Mouse (Mus musculus): ENCODE measurements at regions not wholly inside any gene's neighbourhood (a gene's known extent, or its start where the extent isn't known, plus 50 kb on each side); places are given as distances from the start of the nearest gene placed in this dataset.

DNA sequence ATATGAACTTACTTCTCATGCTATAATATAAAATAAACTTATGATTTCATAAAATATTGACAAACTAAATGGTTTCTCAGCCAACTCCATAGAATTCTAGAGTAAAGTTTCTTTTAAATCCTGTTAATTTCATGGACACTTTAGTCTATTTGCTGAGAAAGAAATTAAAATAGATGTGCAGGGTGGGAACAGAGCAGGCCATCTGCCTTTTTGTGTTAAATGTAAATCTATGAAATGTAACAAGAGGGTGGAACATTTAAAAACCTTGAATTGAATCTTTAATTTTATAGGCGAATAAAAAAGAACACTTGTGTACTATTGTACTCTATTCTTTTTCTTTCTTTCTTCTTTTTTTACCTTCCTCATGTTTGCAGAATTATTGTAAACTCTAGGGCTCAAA is 1050.7 kb downstream of the Tbl1xr1 start:
- DNase-seq = no peak

DNA sequence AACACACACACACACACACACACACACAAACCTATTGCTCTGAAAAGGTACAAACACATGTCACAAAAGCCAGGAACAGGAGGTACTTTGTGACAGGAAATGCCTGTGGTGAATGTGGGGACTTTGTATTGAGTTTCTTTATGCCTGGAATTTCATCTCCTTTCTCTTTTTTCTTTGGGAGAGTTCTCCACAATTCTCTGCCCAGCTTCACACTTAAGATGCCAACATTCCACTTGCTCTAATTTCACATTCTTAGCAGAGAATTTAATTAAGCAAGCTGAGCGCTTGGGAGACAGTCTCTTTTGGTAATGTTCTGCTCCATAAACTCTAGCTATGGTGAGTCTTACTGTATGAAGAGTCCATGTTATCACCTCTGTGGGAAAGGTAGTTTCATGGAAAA is 1059.1 kb downstream of the Tbl1xr1 start:
- DNase-seq = no peak

DNA sequence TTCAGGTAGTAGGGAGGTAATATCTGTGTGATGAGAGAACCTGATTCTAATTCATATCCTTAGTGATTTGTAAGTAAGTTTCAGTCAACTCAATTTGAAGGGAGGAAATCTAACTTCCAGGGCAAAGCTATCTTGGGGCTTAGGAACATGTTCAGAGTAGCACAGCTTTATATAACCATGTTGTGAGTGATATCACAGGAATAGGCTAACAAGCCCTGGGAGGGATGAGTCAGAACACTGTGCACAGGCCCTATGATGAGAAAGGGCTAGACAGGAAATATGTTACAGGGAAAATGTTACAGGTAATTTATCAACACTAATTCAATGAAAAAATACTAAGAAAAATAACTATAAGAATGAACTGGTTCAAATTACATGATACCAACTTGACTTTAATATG is 1062.5 kb downstream of the Tbl1xr1 start:
- DNase-seq = no peak

DNA sequence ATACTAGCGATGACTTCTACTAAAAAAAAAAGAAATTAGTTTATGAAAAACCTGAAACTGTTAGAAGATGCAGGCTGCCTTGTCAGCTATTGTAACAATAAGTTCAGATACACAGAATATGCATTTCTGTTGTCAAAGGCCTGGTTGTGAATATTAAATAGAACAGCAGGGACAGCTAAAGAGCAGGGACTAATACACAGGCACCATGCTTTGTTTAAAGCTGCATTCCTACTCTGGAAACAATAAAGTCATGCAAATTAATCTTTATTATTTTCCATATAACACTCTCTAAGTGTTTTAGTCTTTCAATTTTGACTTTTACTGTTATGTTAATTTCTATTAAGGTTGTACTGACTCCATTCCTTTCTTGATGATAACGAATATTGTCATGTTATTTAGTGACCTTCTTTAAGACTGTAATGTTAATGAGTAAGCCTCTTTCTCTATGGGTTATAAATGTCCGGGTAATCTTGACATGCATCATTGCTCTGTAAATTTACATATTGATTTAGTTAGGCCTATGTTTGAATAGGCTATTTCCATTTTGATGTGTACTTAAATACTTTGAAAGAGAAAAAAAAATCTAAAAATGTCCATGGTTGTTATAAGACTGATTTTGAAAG is 1088.5 kb downstream of the Tbl1xr1 start:
- no peak for DNase-seq

DNA sequence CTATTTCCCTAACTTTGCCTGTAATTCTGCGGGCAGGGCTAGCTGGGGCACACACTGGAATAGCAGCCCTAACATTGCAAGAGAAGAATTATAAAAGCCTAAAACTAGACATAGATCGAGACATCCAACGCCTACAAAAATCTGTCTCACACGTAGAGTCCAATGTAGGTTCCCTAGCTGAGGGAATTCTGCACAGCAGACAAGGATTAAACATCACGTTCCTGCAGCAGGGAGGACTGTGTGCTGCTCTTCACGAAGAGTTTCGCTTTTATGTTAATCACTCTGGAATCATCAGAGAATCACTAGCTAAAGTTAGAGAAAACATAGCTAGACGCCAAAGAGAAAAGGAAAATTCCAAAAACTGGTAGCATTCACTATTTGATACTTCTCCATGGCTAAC is 1106.9 kb downstream of the Tbl1xr1 start:
- no peak for DNase-seq

DNA sequence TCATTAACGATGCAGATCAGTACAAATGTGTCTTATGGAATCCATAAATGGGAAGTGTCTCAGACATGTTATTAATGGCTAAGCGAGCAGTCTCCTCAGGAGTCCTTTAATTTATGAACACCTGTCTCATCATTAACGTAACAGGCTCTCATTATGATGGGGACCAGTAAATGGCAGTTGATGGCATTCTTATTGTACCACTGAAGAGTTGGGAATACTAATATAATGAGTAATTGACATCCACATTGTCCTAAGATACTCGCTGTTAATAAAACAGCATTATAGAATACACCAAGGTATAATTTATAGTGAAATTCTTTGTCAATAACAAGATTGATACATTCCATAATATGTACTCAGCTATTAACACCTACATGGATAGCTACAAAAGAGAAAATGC is 1112.0 kb downstream of the Tbl1xr1 start:
- DNase-seq = no peak

DNA sequence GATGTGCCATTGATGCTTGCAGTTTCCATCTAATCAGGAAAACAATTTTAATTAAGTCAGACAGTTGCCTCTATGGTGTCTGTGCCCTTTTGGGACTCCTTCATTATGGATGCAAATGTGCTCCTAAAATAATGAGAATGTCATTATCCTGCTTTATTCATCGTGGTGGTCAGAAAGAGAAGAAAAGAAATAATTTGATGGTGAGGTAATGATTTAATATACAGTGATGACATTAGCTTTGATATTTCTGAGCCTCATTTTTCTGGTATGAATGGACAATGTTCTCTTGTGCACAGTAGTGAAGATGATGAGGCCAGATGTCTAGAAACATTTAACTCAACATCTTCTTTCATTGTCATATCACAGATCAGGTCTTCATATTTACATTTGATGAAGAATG is 1123.6 kb downstream of the Tbl1xr1 start:
- no peak for DNase-seq

DNA sequence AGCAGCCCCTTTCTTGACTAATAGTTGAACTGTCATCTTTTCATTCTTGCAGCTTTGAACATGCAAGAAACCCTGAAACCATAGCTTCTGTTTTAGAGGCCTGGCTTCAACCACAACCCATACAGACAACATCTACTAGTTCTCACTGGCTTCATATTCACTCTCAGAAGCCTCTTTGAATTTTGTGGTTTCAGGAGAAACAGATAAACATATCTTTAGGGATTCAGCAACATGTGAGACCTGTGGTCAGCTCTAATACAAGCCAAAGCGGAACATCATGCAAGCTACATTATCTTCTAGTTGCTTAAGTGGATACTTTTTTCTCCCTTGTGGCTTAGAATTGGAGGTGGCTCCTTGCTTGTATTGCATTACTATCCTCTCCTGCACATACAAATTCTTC is 1138.0 kb downstream of the Tbl1xr1 start:
- no peak for DNase-seq

DNA sequence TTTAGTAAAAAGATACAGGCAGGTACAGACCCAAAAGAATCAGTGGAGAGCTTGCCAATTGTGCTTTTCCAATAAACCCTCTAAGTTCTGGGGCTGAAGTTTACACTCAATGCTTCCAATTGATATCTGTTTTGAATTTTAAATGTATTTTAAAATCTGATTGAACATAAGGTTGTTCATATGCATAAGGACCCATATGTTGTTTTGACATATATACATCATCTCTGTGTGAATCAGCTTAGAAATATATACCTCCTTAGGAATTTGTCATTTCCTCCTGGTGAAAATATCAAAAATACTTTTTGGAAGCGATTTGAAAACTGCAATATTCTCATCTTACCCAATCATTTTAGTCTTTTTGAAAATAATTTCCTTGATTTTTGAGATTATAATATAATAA is 1140.3 kb downstream of the Tbl1xr1 start:
- DNase-seq = no peak

DNA sequence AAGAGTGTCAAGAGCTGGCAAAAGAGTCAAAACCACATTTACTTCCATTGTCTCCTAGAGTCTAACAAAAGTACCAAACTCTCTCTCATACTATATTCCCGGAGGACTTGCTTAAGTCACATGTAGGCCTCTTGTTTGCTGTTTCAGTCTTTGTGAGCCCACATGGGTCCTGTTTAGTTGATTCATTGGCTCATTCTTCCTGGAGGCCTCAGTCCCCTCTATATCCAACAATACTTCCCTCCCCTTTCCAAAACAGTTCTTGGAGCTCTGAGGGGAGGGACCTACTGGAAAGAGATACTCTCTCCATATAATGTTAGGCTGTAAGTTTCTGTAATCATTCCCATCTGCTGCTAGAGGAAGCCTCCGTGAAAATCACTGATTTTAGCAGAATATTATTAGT is 1171.8 kb downstream of the Tbl1xr1 start:
- no peak for DNase-seq

DNA sequence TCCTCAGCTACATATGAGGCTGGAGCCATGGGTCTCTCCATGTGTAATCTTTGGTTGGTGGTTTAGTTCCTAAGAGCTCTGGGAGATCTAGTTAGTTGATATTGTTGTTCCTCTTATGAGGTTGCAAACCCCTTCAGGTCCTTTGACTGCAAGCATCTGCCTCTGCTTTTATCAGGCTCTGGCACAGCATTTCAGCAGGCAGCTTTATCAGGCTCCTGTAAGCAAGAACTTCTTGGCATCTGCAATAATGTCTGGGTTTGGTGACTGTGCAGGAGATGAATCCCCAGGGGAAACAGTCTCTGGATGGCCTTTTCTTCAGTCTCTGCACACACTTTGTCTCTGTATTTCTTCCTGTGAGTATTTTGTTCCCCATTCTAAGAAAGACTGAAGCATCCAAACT is 1175.7 kb downstream of the Tbl1xr1 start:
- no peak for DNase-seq

DNA sequence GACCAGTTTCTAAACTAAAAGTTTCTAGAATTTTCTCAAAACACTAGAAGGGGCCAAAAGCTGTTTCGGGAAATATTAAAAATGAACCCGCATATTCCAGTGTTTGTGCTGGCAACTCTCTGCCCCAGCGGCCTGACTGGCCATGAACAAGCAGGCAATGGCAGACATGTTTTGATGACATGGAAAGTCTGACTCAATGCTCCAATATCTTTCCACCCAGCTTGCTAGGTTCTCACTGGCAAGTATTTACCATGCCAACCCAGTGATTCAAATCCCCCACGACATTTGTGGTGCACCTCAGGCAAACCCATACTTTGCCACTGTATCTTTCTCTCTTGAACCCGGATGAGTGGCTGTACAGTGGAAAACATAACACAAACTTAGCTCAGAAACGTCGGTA is 1222.4 kb downstream of the Tbl1xr1 start:
- no peak for DNase-seq

DNA sequence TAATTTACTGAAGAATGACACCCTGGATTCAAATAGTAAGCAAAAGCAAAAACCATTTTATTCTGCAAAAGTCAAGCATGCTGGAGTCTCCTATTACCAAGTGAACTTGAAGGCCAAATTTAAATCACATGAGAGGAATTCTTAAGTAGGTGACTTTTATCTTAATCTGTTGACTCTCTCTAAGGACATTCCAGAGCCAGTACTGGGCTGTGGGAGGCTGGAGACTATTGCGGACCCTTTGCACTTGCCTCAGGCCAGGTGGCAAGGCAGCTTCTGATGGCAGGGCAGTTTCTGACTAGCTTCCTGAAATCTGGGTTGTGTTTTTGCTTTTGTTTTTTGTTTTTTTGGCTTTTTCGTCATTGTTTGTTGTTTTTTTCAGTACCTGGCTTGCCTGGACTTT is 1257.8 kb downstream of the Tbl1xr1 start:
- DNase-seq = no peak

DNA sequence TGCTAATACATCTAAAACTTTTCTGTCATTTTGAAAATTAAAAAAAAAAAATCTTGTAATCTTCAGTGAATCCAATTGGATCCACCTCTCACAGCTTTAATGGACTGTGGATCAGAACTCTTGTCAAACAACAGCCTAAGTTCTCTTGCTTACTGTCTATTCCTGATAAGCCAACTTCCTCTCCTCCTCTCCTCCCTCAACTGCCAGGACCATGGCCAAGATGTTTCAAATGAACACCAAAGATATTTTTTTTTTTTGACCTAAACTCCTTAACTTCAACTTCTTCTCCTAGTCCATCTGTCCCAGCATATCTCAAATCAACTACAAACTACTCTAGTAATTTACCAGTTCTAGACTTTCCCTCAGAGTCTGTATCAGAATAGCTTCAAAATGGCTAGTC is 1258.5 kb downstream of the Tbl1xr1 start:
- DNase-seq = no peak

DNA sequence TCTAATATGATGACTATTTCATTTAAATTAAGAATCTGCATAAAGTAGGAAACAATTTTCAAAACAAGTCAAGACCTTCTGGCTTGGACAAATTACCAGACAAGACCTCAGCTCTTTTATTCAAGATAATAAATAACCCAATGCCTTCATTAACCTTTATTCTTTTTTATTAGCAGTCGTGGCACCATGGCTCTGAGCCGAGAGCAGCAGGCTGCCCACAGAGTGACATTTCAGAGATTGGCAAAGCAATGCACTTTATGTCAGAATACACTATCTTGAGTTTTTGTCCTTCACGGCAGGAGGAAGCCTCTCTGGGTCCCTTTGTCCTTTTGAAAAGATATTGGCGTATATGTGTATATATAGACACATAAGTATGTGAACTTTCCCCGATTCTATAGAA is 1297.9 kb downstream of the Tbl1xr1 start:
- peak; percentile 11 for DNase-seq

DNA sequence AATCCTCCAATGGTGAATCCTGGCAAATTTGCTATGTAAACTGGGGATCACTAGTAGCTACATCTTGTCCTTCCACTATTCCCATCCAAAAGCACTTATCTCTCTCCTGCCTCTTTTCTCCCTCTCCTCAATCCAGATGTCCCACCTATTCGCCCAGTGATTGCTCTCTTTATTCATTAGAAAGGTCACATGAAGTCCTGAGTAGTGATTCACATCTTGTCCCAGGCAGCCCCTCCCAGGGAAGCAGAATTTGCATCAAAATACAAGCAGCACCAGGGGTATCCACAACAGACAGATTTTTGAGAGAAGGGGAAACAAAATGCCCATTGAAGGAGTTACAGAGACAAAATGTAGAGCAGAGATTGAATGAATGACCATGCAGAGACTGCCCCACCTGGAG is 1328.4 kb downstream of the Tbl1xr1 start:
- no peak for DNase-seq

DNA sequence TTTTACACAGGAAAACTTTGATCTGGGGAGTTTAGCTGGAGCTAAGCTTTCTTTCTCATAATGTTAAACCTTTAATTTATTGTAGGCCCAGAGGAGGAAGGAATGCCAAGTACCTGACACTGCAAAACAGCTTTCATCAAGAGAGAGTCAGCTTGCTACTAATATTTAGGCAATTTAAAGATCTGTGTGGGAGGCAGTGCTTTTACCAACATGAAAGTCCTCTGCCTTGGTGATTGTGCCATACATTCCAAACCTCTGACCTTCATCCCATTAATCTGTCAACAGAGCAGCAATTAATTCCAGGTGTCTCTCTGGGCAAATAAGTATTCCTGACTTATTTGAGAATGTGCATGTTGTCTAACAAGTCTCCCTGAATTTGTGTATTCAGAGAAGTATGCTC is 1333.0 kb downstream of the Tbl1xr1 start:
- no peak for DNase-seq

DNA sequence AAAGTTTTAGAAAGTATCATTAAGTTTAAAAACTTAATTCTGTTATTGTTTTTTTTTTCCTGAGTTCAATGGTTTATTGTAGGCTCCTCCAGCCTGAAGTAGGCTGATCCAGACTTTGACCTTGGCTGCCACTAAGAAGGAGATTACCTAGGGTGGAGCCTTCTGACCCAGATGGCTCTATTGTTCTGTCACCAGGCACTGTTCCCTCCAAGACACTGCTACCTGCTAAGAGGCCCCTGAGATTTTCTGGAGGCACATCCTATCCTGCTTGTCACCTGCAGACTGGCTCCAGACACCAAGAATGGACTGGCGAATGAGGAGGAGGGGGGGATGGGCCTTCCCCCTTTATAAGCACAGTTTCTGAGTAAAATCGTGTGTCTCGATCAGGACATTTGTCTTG is 1350.5 kb downstream of the Tbl1xr1 start:
- no peak for DNase-seq

DNA sequence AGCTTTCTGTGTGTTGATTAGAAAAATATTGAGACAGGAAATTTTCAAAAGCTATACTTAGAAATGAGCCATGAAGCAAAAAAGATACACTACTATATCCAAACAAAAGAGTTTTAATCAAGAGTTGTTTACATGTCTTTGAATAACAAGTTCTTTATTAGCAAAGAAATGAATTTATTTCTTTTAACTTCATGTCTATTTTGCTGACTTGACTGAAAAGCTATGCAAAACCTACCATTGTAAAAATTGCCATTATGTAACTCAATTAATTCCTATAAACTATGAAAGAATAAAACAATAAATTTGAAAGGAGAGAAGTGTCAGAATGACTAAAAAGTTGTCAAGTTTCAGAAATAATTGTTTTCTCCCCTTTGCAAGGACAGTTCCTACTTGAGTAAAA is 1358.6 kb downstream of the Tbl1xr1 start:
- DNase-seq = no peak

DNA sequence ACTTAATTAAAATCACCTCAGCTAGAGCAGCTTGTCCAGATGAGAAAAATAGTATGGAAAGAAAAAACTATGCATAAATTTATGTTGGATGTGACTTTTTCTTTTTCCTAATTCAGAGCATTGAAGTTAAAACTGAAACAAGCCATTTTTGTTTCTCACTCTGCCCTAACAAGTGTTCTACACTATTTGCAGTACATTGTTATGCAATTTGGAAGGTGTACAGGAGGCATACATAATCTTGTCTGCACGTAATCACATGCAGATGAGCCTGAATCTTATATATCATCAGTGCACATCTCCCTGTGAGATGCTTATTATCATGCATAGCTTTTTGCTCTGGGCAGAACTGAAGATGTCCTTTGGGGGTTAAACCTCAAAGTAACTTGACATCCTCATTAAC is 1381.3 kb downstream of the Tbl1xr1 start:
- no peak for DNase-seq

DNA sequence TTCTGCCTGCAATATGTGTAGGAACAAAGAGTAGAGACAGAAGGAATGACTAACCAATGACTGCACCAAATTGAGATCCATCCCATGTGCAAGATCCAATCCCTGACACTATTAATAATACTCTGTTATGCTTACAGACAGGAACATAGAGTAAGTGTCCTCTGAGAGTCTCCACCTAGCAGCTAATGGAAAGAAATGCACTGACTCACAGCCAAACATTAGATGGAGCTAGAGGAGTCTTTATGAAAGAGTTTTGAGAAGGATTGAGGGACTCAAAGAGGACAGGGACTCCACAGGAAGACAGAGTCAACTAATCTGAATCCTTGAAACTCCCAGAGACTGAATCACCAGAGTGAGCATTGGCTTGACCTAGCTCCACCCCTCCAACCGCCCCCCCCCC is 1423.4 kb downstream of the Tbl1xr1 start:
- no peak for DNase-seq

DNA sequence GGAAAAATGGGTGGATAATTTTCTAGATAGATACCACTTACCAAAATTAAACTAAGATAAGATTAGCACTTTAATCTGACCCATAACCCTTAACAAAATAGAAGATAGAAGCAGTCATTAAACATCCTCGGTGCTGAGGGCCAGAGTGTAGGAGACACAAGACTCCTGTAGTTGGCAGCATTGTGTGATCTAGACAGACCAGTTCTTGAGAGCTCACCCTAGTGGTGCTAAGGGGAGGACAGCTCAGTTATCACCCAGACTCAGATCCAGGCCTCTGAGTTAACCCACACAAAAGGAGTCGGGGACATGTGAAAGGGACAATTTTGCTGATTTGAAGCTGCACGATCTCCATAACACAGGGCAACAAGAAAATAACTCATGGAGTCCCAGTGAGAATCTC is 1471.1 kb downstream of the Tbl1xr1 start:
- no peak for DNase-seq

DNA sequence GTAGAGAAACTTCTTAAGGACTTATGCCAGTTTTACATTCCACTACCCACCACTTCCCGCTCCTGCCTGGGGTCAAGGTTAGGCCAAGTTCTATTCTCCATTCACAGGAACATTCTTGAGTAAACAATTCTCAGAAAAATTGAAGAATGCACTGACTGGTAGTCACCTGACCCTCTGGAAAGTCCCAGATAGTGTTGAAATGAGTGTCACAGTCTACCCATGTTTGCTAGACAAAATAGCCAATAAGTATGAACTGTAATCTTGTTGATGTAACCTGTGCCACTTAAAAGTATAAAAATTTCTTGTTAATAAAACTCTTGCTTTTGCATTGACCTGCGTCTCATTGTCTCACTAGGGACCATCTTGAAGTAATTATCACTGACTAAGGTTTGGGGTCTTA is 1487.9 kb downstream of the Tbl1xr1 start:
- no peak for DNase-seq

DNA sequence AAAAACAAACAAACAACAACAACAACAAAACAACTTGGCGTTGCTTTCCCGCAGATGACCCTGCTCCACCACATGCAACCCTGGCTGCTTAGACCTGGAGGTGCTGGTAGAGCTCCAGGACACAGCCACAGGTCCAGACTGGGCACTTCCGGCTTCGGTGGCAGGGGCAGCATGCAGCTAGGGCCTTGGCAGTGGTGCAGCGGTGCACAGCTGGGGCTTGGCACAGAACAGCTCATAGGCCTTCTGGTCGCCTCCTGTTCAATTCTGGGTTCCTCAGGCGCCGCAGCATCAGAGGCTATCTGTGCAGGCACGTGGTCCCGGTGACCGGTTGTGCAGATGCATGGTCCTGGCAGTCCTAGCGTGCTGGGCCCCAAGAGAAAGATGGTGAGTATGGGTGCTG is 1492.4 kb downstream of the Tbl1xr1 start:
- no peak for DNase-seq

DNA sequence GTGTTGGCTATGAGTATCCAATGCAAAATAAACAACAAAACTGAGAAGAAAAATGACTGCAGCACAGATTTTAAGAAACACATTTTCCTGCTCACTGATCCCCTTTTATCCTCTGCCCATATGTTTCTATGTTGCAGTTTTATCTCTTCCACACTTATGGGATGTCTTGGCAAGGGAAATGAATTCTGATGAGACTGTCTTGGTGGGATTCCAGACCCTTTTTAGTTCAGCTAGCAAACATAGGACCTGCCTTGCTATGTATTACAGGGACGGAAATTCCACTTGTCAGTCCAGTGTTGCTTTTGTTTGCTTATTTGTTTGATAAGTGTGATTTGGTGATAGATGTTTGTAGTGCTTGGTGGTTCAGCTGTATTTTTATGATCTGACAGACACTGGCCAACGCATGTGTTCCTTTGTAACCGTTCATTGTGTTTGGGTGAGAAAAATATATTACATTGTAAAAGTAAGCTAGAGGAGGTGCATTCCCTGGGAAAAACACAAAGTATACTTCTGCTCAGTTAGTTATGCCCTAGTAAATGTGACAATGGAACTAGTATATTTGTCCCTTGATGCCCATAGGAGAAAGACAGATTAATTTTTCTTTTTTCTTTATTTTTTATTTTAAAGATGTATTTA is 1516.2 kb downstream of the Tbl1xr1 start:
- DNase-seq = no peak

All from cerebellum, adult 9-11 months (tissue).